ENCODE assay signal across 12 mouse cellular contexts in genomic region chr11:44897140-44897665, GRCm38 (mm10).
A peak's percentile ranks its signal among the peaks of the same experiment; 100 is the strongest.
DNase-seq lines count a peak whose midpoint lies in the region; ATAC-seq lines count a peak whose summit lies in the region.
"Had no signal": no experiment of that assay in that cellular context is flagged by ENCODE, and none has a peak within 500 bp of the region (broad histone marks: within the 10 kb centered on the region; RNA-seq: fewer than 3 reads in every experiment).

No protein-coding gene starts in this region.

- H3K36me3 ChIP-seq in heart, embryonic 12.5 days, result no peaks in the 10 kb centered on the region
- H3K36me3 ChIP-seq in liver, embryonic 12.5 days, result no peaks in the 10 kb centered on the region

- no peak overlapping the region for H3K4me3 ChIP-seq in heart, embryonic 12.5 days
- no peak overlapping the region for H3K4me3 ChIP-seq in liver, embryonic 12.5 days

- H3K4me1 ChIP-seq in heart, embryonic 12.5 days (replicated peaks), result peaks cover 15% of the 10 kb centered on the region
- H3K4me1 ChIP-seq in liver, embryonic 12.5 days, result peaks cover 24% of the 10 kb centered on the region

- H3K27ac ChIP-seq in heart, embryonic 12.5 days (ENCODE audit: poor library complexity, severe bottlenecking), result peak overlapping the region; percentile 84
- peak overlapping the region; percentile 42; the same call in 1 of the 2 replicates for H3K27ac ChIP-seq in liver, embryonic 12.5 days

- no peaks in the 10 kb centered on the region for H3K27me3 ChIP-seq in heart, embryonic 12.5 days (replicated peaks)
- no peaks in the 10 kb centered on the region for H3K27me3 ChIP-seq in liver, embryonic 12.5 days (replicated peaks)
- H3K27me3 ChIP-seq: Patski had no signal

- 35% methylated on average over 10 of the region's 10 CpGs for WGBS in heart, embryonic 12.5 days
- 14% methylated on average over 10 of the region's 10 CpGs for WGBS in liver, embryonic 12.5 days (ENCODE audit: insufficient replicate concordance)

- ATAC-seq in heart, embryonic 12.5 days (ENCODE audit: insufficient number of reproducible peaks, low FRiP score), result peak; percentile 82
- ATAC-seq in liver, embryonic 12.5 days, result peak; percentile 65; the same call in 1 of the 2 replicates
- ATAC-seq in CD4-positive, CD25-positive, alpha-beta regulatory T cell, adult 4 months, result no peak
- ATAC-seq in cerebellum, adult (ENCODE audit: insufficient number of reproducible peaks, low FRiP score, low TSS enrichment), result no peak
- ATAC-seq: intestine, embryonic 16.5 days; Patski had no signal

- no peak overlapping the region for H3K9ac ChIP-seq in heart, embryonic 12.5 days
- no peak overlapping the region for H3K9ac ChIP-seq in liver, embryonic 12.5 days

- peak; percentile 21 for DNase-seq in kidney, postnatal 10 days
- DNase-seq in kidney, postnatal 4 days, result no peak
- peak; percentile 12 for DNase-seq in c-Kit-positive CD71-positive TER-119-positive erythroid progenitor cells, embryonic 14.5 days (ENCODE audit: low spot score)
- DNase-seq in thymus, adult 18-20 months, result no peak
- DNase-seq: gastrocnemius, postnatal 10 days; lung, postnatal 10 days had no signal

- H3K9me3 ChIP-seq in heart, embryonic 12.5 days (replicated peaks), result no peaks in the 10 kb centered on the region
- H3K9me3 ChIP-seq in liver, embryonic 12.5 days (replicated peaks), result no peaks in the 10 kb centered on the region

- H3K4me2 ChIP-seq in heart, embryonic 12.5 days, result peak overlapping the region; percentile 23; the same call in 1 of the 2 replicates
- H3K4me2 ChIP-seq in liver, embryonic 12.5 days, result peak overlapping the region; percentile 5; the same call in 1 of the 2 replicates

Comparison
In these comparisons a context has a peak if more than half of its experiments do, and no peak if none do; other contexts are left out.
1. DNase-seq: peak in kidney, postnatal 10 days (single experiment) and c-Kit-positive CD71-positive TER-119-positive erythroid progenitor cells, embryonic 14.5 days (single experiment); none in kidney, postnatal 4 days (0 of 2) and thymus, adult 18-20 months (0 of 2).
2. ATAC-seq: peak in heart, embryonic 12.5 days (single experiment) and liver, embryonic 12.5 days (single experiment); none in CD4-positive, CD25-positive, alpha-beta regulatory T cell, adult 4 months (single experiment) and cerebellum, adult (single experiment).